Comparison of ENCODE assay signal across 12 mouse cellular contexts in genomic region chr11:62826106-62826733, GRCm38 (mm10). TPM values are rescaled to one million over a fixed set of nuclear protein-coding genes. Genes with fewer than 3 reads are reported as not detected.
DNase-seq lines count a peak whose midpoint lies in the region; ATAC-seq lines count a peak whose summit lies in the region.
"Had no signal": no experiment of that assay in that cellular context is flagged by ENCODE, and none has a peak within 500 bp of the region (broad histone marks: within the 10 kb centered on the region; RNA-seq: fewer than 3 reads in every experiment).

No protein-coding gene starts in this region.

- H3K36me3 ChIP-seq in hindbrain, embryonic 12.5 days, result no peaks in the 10 kb centered on the region

- intact Hi-C loops in gastrocnemius, postnatal 36 days (cut with DNase I), result no loop called here

- no peak for ATAC-seq in hindbrain, embryonic 12.5 days (ENCODE audit: low FRiP score)
- ATAC-seq: forebrain, embryonic 13.5 days had no signal

- no peak overlapping the region for H3K4me3 ChIP-seq in hindbrain, embryonic 12.5 days
- H3K4me3 ChIP-seq: forebrain, embryonic 13.5 days had no signal

- WGBS in hindbrain, embryonic 12.5 days, result 80% methylated on average over 6 of the region's 6 CpGs

- H3K4me2 ChIP-seq in hindbrain, embryonic 12.5 days (replicated peaks), result no peak overlapping the region
- H3K4me2 ChIP-seq: forebrain, embryonic 13.5 days; liver, embryonic 11.5 days had no signal

- H3K9me3 ChIP-seq in hindbrain, embryonic 12.5 days (replicated peaks), result no peaks in the 10 kb centered on the region
- H3K9me3 ChIP-seq: forebrain, embryonic 13.5 days had no signal

- no peak overlapping the region for H3K9ac ChIP-seq in hindbrain, embryonic 12.5 days
- H3K9ac ChIP-seq: forebrain, embryonic 13.5 days had no signal

- peaks cover 6% of the 10 kb centered on the region; the same call in 1 of the 2 replicates for H3K4me1 ChIP-seq in hindbrain, embryonic 12.5 days
- H3K4me1 ChIP-seq: forebrain, embryonic 13.5 days had no signal

- H3K27ac ChIP-seq in hindbrain, embryonic 12.5 days, result no peak overlapping the region
- H3K27ac ChIP-seq: forebrain, embryonic 13.5 days had no signal

- peak; percentile 53 for DNase-seq in gastrocnemius, adult 18-20 months (ENCODE audit: low spot score)
- no peak for DNase-seq in gastrocnemius, postnatal 36 days
- DNase-seq in adrenal gland, postnatal 10 days, result peak; percentile 73
- DNase-seq in kidney, adult 9 months, result peak; percentile 87
- DNase-seq in lung, postnatal 25 days (ENCODE audit: low spot score), result peak; percentile 56
- no peak for DNase-seq in natural killer cell, adult 2 months (ENCODE audit: low spot score in 2 of 2)
- DNase-seq in layer of hippocampus, postnatal 10 days (ENCODE audit: low spot score in 2 of 2), result no peak

- no peaks in the 10 kb centered on the region for H3K27me3 ChIP-seq in hindbrain, embryonic 12.5 days
- H3K27me3 ChIP-seq: forebrain, embryonic 13.5 days had no signal

RNA-seq across cellular contexts. Expression of gene Trim16, which starts 6.2 kb away (rescaled TPM):
- total RNA-seq in gastrocnemius, adult 18-20 months (2021), result 10 to 100 TPM; 27.1 to 30.2 TPM
- total RNA-seq in gastrocnemius, postnatal 36 days (2021), result 10 to 100 TPM; 34.2 to 40.7 TPM
- total RNA-seq in adrenal gland, postnatal 10 days (2021), result 10 to 100 TPM; 14.9 to 19.1 TPM
- 1 to 10 TPM; 5.3 to 5.5 TPM for total RNA-seq in layer of hippocampus, postnatal 10 days (2021)
- 8.0 and 9.4 TPM in 2 replicates for polyA plus RNA-seq in hindbrain, embryonic 12.5 days (2016; fragmentation: Nextera tagmentation; extraction: Ambion mirVana)

RNA-seq across cellular contexts. Expression of gene Fbxw10, which starts 20.6 kb away (rescaled TPM):
- under 1 TPM; 0.07 to 0.19 TPM for total RNA-seq in gastrocnemius, adult 18-20 months (2021)
- total RNA-seq in gastrocnemius, postnatal 36 days (2021), result under 1 TPM; 0.15 to 0.25 TPM
- under 1 TPM; 0.94 to 0.99 TPM for total RNA-seq in adrenal gland, postnatal 10 days (2021)
- under 1 TPM; 0.51 to 0.53 TPM for total RNA-seq in layer of hippocampus, postnatal 10 days (2021)
- polyA plus RNA-seq in hindbrain, embryonic 12.5 days (2016; fragmentation: Nextera tagmentation; extraction: Ambion mirVana), result 0.25 and 0.40 TPM in 2 replicates
- total RNA-seq: MEL had no signal

RNA-seq across cellular contexts. Expression of gene Zfp286, which starts 37.0 kb away (rescaled TPM):
- total RNA-seq in gastrocnemius, adult 18-20 months (2021), result 1 to 10 TPM; 1.1 to 1.4 TPM
- total RNA-seq in gastrocnemius, postnatal 36 days (2021), result under 1 TPM; 0.79 to 0.91 TPM
- 1 to 10 TPM; 3.4 to 5.2 TPM for total RNA-seq in adrenal gland, postnatal 10 days (2021)
- total RNA-seq in layer of hippocampus, postnatal 10 days (2021), result 10 to 100 TPM; 20.8 to 21.7 TPM
- 31.2 and 31.9 TPM in 2 replicates for polyA plus RNA-seq in hindbrain, embryonic 12.5 days (2016; fragmentation: Nextera tagmentation; extraction: Ambion mirVana)
- total RNA-seq: MEL had no signal
- polyA plus RNA-seq: C2C12 had no signal

RNA-seq across cellular contexts. Expression of gene Tvp23b, which starts 53.0 kb away (rescaled TPM):
- 1 to 10 TPM; 4.8 to 5.4 TPM for total RNA-seq in gastrocnemius, adult 18-20 months (2021)
- total RNA-seq in gastrocnemius, postnatal 36 days (2021), result 1 to 10 TPM; 5.9 to 6.6 TPM
- 10 to 100 TPM; 34.5 to 35.9 TPM for total RNA-seq in adrenal gland, postnatal 10 days (2021)
- 10 to 100 TPM; 24.5 to 25.3 TPM for total RNA-seq in layer of hippocampus, postnatal 10 days (2021)
- 49.5 and 51.7 TPM in 2 replicates for polyA plus RNA-seq in hindbrain, embryonic 12.5 days (2016; fragmentation: Nextera tagmentation; extraction: Ambion mirVana)

Comparison
In these comparisons a context has a peak if more than half of its experiments do, and no peak if none do; other contexts are left out.
1. DNase-seq: peak in gastrocnemius, adult 18-20 months (single experiment), adrenal gland, postnatal 10 days (single experiment), kidney, adult 9 months (single experiment) and lung, postnatal 25 days (single experiment); none in gastrocnemius, postnatal 36 days (0 of 2), natural killer cell, adult 2 months (0 of 2) and layer of hippocampus, postnatal 10 days (0 of 2).